Mouse (Mus musculus): Measurements from ENCODE around the gene Bcas3. TPM values are rescaled to one million over a fixed set of nuclear protein-coding genes. Genes with fewer than 3 reads are reported as not detected.

The Bcas3 gene
- polyA plus RNA-seq, 1 experiment from 2014 or later, result 20.5 TPM

GRCm38 (mm10) chr11:85599251-85599650 lies 246.3 kb downstream of the Bcas3 start:
- H3K4me2 ChIP-seq (ENCODE audit: low read depth, low read length), result no peak overlapping the region
- H3K4me3 ChIP-seq (ENCODE audit: low read length), result no peak overlapping the region
- H3K27ac ChIP-seq (ENCODE audit: low read length), result no peak overlapping the region
- no peak for ATAC-seq (replicated peaks; ENCODE audit: extremely low read depth, insufficient read depth, low FRiP score)
- no peaks in the 10 kb centered on the region for H3K27me3 ChIP-seq (ENCODE audit: control insufficient read depth, insufficient read depth, low read length)
- H3K9me3 ChIP-seq (replicated peaks; ENCODE audit: control insufficient read depth, low read length), result no peaks in the 10 kb centered on the region
- H3K4me1 ChIP-seq (ENCODE audit: control insufficient read depth, insufficient read depth, low read length), result no peaks in the 10 kb centered on the region
- H3K36me3 ChIP-seq (ENCODE audit: control insufficient read depth, insufficient read depth), result no peaks in the 10 kb centered on the region
- H3K9ac ChIP-seq (ENCODE audit: low read length), result no peak overlapping the region

DNA sequence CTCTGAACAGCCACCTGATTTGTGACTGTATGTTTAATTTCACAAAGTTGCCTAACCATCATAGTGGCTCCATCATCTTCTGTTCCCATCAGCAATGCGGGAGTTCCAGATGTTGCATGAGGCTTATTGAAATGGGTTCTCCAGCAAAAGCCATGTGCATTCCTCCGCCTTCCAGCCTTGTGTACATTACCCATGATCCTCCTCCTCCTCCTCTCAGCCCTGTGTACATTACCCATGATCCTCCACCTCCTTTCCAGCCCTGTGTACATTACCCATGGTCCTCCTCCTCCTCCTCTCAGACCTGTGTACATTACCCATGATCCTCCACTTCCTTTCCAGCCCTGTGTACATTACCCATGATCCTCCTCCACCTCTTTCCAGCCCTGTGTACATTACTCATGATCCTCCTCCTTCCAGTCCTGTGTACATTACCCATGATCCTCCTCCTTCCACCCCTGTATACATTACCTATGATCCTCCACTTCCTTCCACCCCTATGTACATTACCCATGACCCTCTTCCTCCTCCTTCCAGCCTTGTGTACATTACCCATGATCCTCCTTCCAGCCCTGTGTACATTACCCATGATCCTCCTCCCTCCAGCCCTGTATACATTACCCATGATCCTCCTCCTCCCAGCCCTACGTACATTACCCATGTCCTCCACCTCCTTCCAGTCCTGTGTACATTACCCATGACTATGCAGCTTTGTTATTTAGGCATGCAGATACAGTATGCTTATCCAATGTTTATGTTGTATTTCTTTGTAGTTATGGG lies 250.8 kb downstream of the Bcas3 start:
- no peak overlapping the region for H3K27ac ChIP-seq (ENCODE audit: low read length)
- H3K4me2 ChIP-seq (ENCODE audit: low read depth, low read length), result no peak overlapping the region
- no peaks in the 10 kb centered on the region for H3K36me3 ChIP-seq (ENCODE audit: control insufficient read depth, insufficient read depth)
- H3K4me1 ChIP-seq (ENCODE audit: control insufficient read depth, insufficient read depth, low read length), result no peaks in the 10 kb centered on the region
- WGBS, result 91% methylated on average over 3 of the region's 3 CpGs
- no peak overlapping the region for H3K9ac ChIP-seq (ENCODE audit: low read length)
- ATAC-seq (replicated peaks; ENCODE audit: extremely low read depth, insufficient read depth, low FRiP score), result no peak
- H3K27me3 ChIP-seq (ENCODE audit: control insufficient read depth, insufficient read depth, low read length), result no peaks in the 10 kb centered on the region
- no peak overlapping the region for H3K4me3 ChIP-seq (ENCODE audit: low read length)
- H3K9me3 ChIP-seq (replicated peaks; ENCODE audit: control insufficient read depth, low read length), result no peaks in the 10 kb centered on the region

DNA sequence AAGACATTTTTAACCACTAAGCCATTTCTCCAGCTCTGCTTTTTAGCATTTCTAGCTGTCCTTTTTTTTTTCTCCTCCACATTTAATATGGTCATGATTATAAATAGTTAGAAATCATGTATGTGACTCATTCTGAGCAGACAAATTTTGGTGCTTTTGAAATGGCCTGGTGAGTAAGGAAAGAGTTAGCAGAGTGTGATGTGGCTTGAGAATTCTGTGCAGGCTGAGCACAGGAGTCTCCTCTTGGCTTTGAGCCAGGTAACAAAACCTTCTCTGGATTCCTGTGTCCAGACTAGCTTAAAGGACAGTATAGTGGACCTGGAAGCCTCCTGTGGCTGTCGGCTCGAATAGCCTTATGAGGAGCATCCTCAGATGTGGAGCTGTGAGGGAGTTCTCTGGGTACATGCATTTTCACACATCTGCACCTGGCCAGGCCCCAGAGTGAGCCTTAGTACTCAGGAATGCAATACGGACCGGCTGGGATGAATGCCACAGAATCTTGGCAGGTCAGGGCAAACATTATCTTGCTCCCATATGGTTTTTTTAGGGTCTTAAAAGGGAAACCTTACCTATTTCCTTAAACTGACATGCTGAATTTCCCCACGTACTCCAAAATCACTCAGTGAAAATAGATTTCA lies 256.5 kb downstream of the Bcas3 start:
- no peaks in the 10 kb centered on the region for H3K9me3 ChIP-seq (replicated peaks; ENCODE audit: control insufficient read depth, low read length)
- H3K4me2 ChIP-seq (ENCODE audit: low read depth, low read length), result no peak overlapping the region
- H3K4me3 ChIP-seq (ENCODE audit: low read length), result no peak overlapping the region
- no peak overlapping the region for H3K9ac ChIP-seq (ENCODE audit: low read length)
- H3K27ac ChIP-seq (ENCODE audit: low read length), result 0 out of 2 replicates have a peak overlapping the region, but pooled peaks have one; percentile 1
- no peaks in the 10 kb centered on the region for H3K36me3 ChIP-seq (ENCODE audit: control insufficient read depth, insufficient read depth)
- H3K4me1 ChIP-seq (ENCODE audit: control insufficient read depth, insufficient read depth, low read length), result peaks cover 20% of the 10 kb centered on the region
- no peak for ATAC-seq (replicated peaks; ENCODE audit: extremely low read depth, insufficient read depth, low FRiP score)
- no peaks in the 10 kb centered on the region for H3K27me3 ChIP-seq (ENCODE audit: control insufficient read depth, insufficient read depth, low read length)
- WGBS, result 30% methylated on average over 5 of the region's 5 CpGs

DNA sequence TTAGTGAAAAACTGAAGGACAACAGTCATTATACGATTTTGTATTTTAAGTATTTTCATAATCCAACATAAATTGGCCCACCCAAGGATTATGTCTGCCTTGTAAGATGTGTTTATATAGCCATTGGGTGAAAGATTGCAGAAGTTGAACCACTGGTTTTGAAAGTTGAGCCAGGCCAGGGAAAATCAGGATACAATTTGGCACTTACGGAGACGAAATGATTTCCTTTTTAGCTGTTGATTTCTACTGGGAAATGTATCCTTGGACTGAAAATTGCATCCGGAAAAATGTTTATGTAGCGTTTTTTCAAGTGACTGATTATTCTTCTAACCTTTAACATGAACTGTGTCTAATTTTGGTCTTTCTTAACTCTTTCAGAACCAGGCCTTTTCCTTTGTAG lies 260.1 kb downstream of the Bcas3 start:
- 48% methylated on average over 5 of the region's 5 CpGs for WGBS
- H3K4me3 ChIP-seq (ENCODE audit: low read length), result no peak overlapping the region
- no peak overlapping the region for H3K27ac ChIP-seq (ENCODE audit: low read length)
- ATAC-seq (replicated peaks; ENCODE audit: extremely low read depth, insufficient read depth, low FRiP score), result no peak
- no peak overlapping the region for H3K4me2 ChIP-seq (ENCODE audit: low read depth, low read length)
- H3K9me3 ChIP-seq (replicated peaks; ENCODE audit: control insufficient read depth, low read length), result no peaks in the 10 kb centered on the region
- H3K27me3 ChIP-seq (ENCODE audit: control insufficient read depth, insufficient read depth, low read length), result no peaks in the 10 kb centered on the region
- peaks cover 23% of the 10 kb centered on the region for H3K4me1 ChIP-seq (ENCODE audit: control insufficient read depth, insufficient read depth, low read length)
- H3K36me3 ChIP-seq (ENCODE audit: control insufficient read depth, insufficient read depth), result no peaks in the 10 kb centered on the region
- no peak overlapping the region for H3K9ac ChIP-seq (ENCODE audit: low read length)

- Histone ChIP-seq H3K36me3 (ENCODE audit: control insufficient read depth, insufficient read depth) (no peaks in the 10 kb centered on the region), H3K9me3 (replicated peaks; ENCODE audit: control insufficient read depth, low read length) (no peaks in the 10 kb centered on the region), H3K27me3 (ENCODE audit: control insufficient read depth, insufficient read depth, low read length) (no peaks in the 10 kb centered on the region), H3K4me3 (ENCODE audit: low read length) (no peak overlapping the region), H3K9ac (ENCODE audit: low read length) (no peak overlapping the region), H3K27ac (ENCODE audit: low read length) (peak overlapping the region; percentile 46), H3K4me1 (ENCODE audit: control insufficient read depth, insufficient read depth, low read length) (peaks cover 23% of the 10 kb centered on the region), H3K4me2 (ENCODE audit: low read depth, low read length) (no peak overlapping the region)
- WGBS, result 43% methylated on average over 3 of the region's 3 CpGs
- no peak for ATAC-seq (replicated peaks; ENCODE audit: extremely low read depth, insufficient read depth, low FRiP score)
Measured at GRCm38 (mm10) chr11:85613586-85613985, 260.6 kb downstream of the Bcas3 start.

DNA sequence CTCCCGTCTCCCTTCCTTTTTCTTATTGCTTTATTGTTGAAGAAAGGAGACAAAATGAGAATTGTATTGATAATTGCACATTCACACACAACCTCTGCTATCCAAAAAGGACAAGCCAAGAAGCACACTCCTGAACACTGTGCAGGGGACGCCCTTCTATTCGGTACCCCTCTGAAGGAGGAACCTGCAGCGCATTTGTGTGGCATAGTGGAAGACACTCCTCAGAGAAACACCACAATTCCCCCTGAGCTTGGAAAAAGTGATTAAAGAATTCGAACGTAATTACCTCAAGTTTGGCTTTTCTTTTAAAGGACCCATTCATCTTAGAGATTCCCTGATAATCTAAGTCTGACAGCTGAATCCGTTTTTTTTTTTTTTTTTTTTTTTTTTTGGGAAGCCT lies 261.5 kb downstream of the Bcas3 start:
- ATAC-seq (replicated peaks; ENCODE audit: extremely low read depth, insufficient read depth, low FRiP score), result no peak
- 76% methylated on average over 7 of the region's 7 CpGs for WGBS
- no peak overlapping the region for H3K9ac ChIP-seq (ENCODE audit: low read length)

DNA sequence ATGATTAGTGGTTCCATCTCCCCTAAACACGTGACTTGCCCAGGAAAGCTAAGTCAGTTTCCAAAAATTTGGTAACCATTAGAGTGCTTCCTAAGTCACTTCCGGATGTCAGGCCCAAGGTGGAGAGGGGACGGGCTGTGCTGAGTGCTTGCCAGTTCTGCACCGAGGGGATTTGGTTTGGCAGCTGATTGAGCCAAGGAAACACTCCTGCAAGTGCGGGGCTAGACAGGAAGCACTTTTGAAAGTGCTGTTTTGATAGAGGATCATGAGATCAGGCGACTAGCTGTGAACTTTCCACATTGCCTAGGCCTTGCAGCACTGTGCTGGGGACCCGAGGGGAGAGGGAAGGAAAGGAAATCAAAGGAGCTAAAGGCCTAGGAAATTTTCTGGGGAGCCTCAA lies 262.5 kb downstream of the Bcas3 start:
- H3K27me3 ChIP-seq (ENCODE audit: control insufficient read depth, insufficient read depth, low read length), result no peaks in the 10 kb centered on the region
- ATAC-seq (replicated peaks; ENCODE audit: extremely low read depth, insufficient read depth, low FRiP score), result peak; percentile 6; the same call in 1 of the 2 replicates
- H3K27ac ChIP-seq (ENCODE audit: low read length), result peak overlapping the region; percentile 26; the same call in 1 of the 2 replicates
- H3K9ac ChIP-seq (ENCODE audit: low read length), result no peak overlapping the region
- no peak overlapping the region for H3K4me2 ChIP-seq (ENCODE audit: low read depth, low read length)
- H3K9me3 ChIP-seq (replicated peaks; ENCODE audit: control insufficient read depth, low read length), result no peaks in the 10 kb centered on the region
- H3K4me3 ChIP-seq (ENCODE audit: low read length), result no peak overlapping the region
- H3K36me3 ChIP-seq (ENCODE audit: control insufficient read depth, insufficient read depth), result no peaks in the 10 kb centered on the region
- WGBS, result 33% methylated on average over 7 of the region's 7 CpGs
- peaks cover 15% of the 10 kb centered on the region for H3K4me1 ChIP-seq (ENCODE audit: control insufficient read depth, insufficient read depth, low read length)

More for the DNA sequence above, 261.5 kb downstream of the Bcas3 start:
- Histone ChIP-seq H3K27ac (ENCODE audit: low read length) (no peak overlapping the region), H3K9me3 (replicated peaks; ENCODE audit: control insufficient read depth, low read length) (no peaks in the 10 kb centered on the region), H3K4me1 (ENCODE audit: control insufficient read depth, insufficient read depth, low read length) (peaks cover 25% of the 10 kb centered on the region), H3K4me2 (ENCODE audit: low read depth, low read length) (no peak overlapping the region), H3K36me3 (ENCODE audit: control insufficient read depth, insufficient read depth) (no peaks in the 10 kb centered on the region), H3K27me3 (ENCODE audit: control insufficient read depth, insufficient read depth, low read length) (no peaks in the 10 kb centered on the region), H3K4me3 (ENCODE audit: low read length) (no peak overlapping the region)

GRCm38 (mm10) chr11:85621486-85621885 lies 268.5 kb downstream of the Bcas3 start:
- H3K4me3 ChIP-seq (ENCODE audit: low read length), result no peak overlapping the region
- H3K27me3 ChIP-seq (ENCODE audit: control insufficient read depth, insufficient read depth, low read length), result no peaks in the 10 kb centered on the region
- no peak overlapping the region for H3K9ac ChIP-seq (ENCODE audit: low read length)
- no peak for ATAC-seq (replicated peaks; ENCODE audit: extremely low read depth, insufficient read depth, low FRiP score)
- H3K27ac ChIP-seq (ENCODE audit: low read length), result no peak overlapping the region
- H3K9me3 ChIP-seq (replicated peaks; ENCODE audit: control insufficient read depth, low read length), result no peaks in the 10 kb centered on the region
- H3K36me3 ChIP-seq (ENCODE audit: control insufficient read depth, insufficient read depth), result no peaks in the 10 kb centered on the region
- WGBS, result 21% methylated on average over 2 of the region's 2 CpGs
- no peak overlapping the region for H3K4me2 ChIP-seq (ENCODE audit: low read depth, low read length)
- H3K4me1 ChIP-seq (ENCODE audit: control insufficient read depth, insufficient read depth, low read length), result peaks cover 12% of the 10 kb centered on the region

GRCm38 (mm10) chr11:85621994-85622393 lies 269.0 kb downstream of the Bcas3 start:
- Histone ChIP-seq H3K4me2 (ENCODE audit: low read depth, low read length) (no peak overlapping the region), H3K27ac (ENCODE audit: low read length) (no peak overlapping the region), H3K36me3 (ENCODE audit: control insufficient read depth, insufficient read depth) (no peaks in the 10 kb centered on the region), H3K27me3 (ENCODE audit: control insufficient read depth, insufficient read depth, low read length) (no peaks in the 10 kb centered on the region), H3K4me3 (ENCODE audit: low read length) (no peak overlapping the region), H3K9me3 (replicated peaks; ENCODE audit: control insufficient read depth, low read length) (no peaks in the 10 kb centered on the region), H3K4me1 (ENCODE audit: control insufficient read depth, insufficient read depth, low read length) (peaks cover 12% of the 10 kb centered on the region), H3K9ac (ENCODE audit: low read length) (no peak overlapping the region)
- WGBS, result 78% methylated on average over 8 of the region's 8 CpGs
- no peak for ATAC-seq (replicated peaks; ENCODE audit: extremely low read depth, insufficient read depth, low FRiP score)

Data from heart, embryonic 16.5 days (tissue).